Mouse (Mus musculus): ENCODE measurements at regions not wholly inside any gene's neighbourhood (a gene's known extent, or its start where the extent isn't known, plus 50 kb on each side); places are given as distances from the start of the nearest gene placed in this dataset.

- TF ChIP-seq CTCF (IDR thresholded peaks at IDR 0.05; ENCODE audit: low read depth) (no peak), EP300 (IDR thresholded peaks at IDR 0.05; ENCODE audit: low read depth) (no peak)
These were observed 316.4 kb downstream of the Fam84b start for GRCm38 (mm10) chr15:60537191-60537590.

Data from liver, embryonic 14.5 days (tissue).